In the genomic region with DNA sequence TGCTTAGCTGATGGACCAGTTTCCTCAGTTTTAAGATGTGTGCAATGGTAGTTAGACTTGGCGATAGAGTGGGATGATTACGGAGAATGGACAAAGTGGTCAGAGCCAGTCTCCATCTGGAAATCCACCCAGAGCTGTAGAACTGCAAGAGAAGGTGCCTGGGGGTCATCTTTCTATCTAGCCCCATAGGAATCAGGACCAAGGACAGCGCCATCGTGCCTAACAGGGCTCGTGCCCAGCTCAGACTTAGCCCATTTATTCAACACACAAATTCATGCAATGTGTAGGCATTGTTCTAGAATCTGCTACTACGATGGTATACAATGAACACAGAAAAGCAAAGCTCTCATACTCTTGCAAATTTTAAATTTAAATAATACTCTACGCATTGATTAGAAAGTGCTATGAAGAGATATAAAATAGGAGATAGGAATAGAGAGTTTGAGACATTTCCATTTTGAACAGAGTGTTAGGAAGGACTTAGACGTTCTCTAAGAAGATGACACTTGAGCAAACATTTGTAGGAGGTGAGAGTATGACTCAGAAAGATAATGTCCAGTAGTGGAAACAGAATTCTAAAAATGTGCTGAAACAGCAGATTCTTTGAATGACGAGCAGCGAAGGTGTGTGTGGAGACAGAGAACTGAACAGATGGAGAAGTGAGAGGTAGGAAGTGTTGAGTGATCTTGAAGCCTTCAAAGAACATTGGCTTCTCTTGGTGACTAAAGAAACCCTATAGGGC, we compare ENCODE assay signal across 12 mouse cellular contexts. TPM values are rescaled to one million over a fixed set of nuclear protein-coding genes. Genes with fewer than 3 reads are reported as not detected.
A peak's percentile ranks its signal among the peaks of the same experiment; 100 is the strongest.
DNase-seq lines count a peak whose midpoint lies in the region; ATAC-seq lines count a peak whose summit lies in the region.
"Had no signal": no experiment of that assay in that cellular context is flagged by ENCODE, and none has a peak within 500 bp of the region (broad histone marks: within the 10 kb centered on the region; RNA-seq: fewer than 3 reads in every experiment).

No protein-coding gene starts in this region.

- H3K9me3 ChIP-seq in forebrain, embryonic 11.5 days (ENCODE audit: control insufficient read depth, low read length), result no peaks in the 10 kb centered on the region
- H3K9me3 ChIP-seq in forebrain, embryonic 14.5 days (replicated peaks; ENCODE audit: control insufficient read depth, low read length), result no peaks in the 10 kb centered on the region
- no peaks in the 10 kb centered on the region for H3K9me3 ChIP-seq in midbrain, embryonic 14.5 days (ENCODE audit: control insufficient read depth, low read length)
- H3K9me3 ChIP-seq in midbrain, embryonic 13.5 days, result no peaks in the 10 kb centered on the region

- no peak for ATAC-seq in forebrain, embryonic 11.5 days (replicated peaks; ENCODE audit: low FRiP score)
- no peak for ATAC-seq in forebrain, embryonic 14.5 days
- ATAC-seq in midbrain, embryonic 14.5 days (ENCODE audit: low FRiP score, low TSS enrichment), result no peak
- ATAC-seq in midbrain, embryonic 13.5 days, result no peak

- no peaks in the 10 kb centered on the region for H3K4me1 ChIP-seq in forebrain, embryonic 11.5 days (replicated peaks; ENCODE audit: control insufficient read depth, insufficient read depth, low read length)
- no peaks in the 10 kb centered on the region for H3K4me1 ChIP-seq in forebrain, embryonic 14.5 days (ENCODE audit: control insufficient read depth, insufficient read depth, low read length)
- H3K4me1 ChIP-seq in midbrain, embryonic 14.5 days (ENCODE audit: control insufficient read depth, insufficient read depth, low read length), result no peaks in the 10 kb centered on the region
- no peaks in the 10 kb centered on the region for H3K4me1 ChIP-seq in midbrain, embryonic 13.5 days (replicated peaks)

- WGBS in forebrain, embryonic 11.5 days, result 55% methylated on average over 10 of the region's 10 CpGs
- WGBS in forebrain, embryonic 14.5 days, result 57% methylated on average over 10 of the region's 10 CpGs
- WGBS in midbrain, embryonic 14.5 days, result 55% methylated on average over 10 of the region's 10 CpGs
- WGBS in midbrain, embryonic 13.5 days, result 57% methylated on average over 10 of the region's 10 CpGs

- no peaks in the 10 kb centered on the region for H3K36me3 ChIP-seq in forebrain, embryonic 11.5 days (ENCODE audit: control insufficient read depth, insufficient read depth, low read length)
- H3K36me3 ChIP-seq in forebrain, embryonic 14.5 days (ENCODE audit: control insufficient read depth, insufficient read depth, low read length), result no peaks in the 10 kb centered on the region
- H3K36me3 ChIP-seq in midbrain, embryonic 14.5 days (ENCODE audit: control insufficient read depth, insufficient read depth, low read length), result no peaks in the 10 kb centered on the region
- no peaks in the 10 kb centered on the region for H3K36me3 ChIP-seq in midbrain, embryonic 13.5 days

- H3K9ac ChIP-seq in forebrain, embryonic 11.5 days (ENCODE audit: low read length), result no peak overlapping the region
- H3K9ac ChIP-seq in forebrain, embryonic 14.5 days (ENCODE audit: low read length), result no peak overlapping the region
- no peak overlapping the region for H3K9ac ChIP-seq in midbrain, embryonic 14.5 days (replicated peaks; ENCODE audit: low read length)
- H3K9ac ChIP-seq in midbrain, embryonic 13.5 days (replicated peaks), result no peak overlapping the region

- H3K4me2 ChIP-seq in forebrain, embryonic 11.5 days (ENCODE audit: low read depth, low read length, severe bottlenecking), result no peak overlapping the region
- no peak overlapping the region for H3K4me2 ChIP-seq in forebrain, embryonic 14.5 days (ENCODE audit: low read length)
- no peak overlapping the region for H3K4me2 ChIP-seq in midbrain, embryonic 14.5 days (ENCODE audit: low read length)
- H3K4me2 ChIP-seq in midbrain, embryonic 13.5 days (replicated peaks), result no peak overlapping the region

- H3K27me3 ChIP-seq in forebrain, embryonic 11.5 days (ENCODE audit: control insufficient read depth, insufficient read depth, low read length), result no peaks in the 10 kb centered on the region
- no peaks in the 10 kb centered on the region for H3K27me3 ChIP-seq in forebrain, embryonic 14.5 days (replicated peaks; ENCODE audit: control insufficient read depth, insufficient read depth, low read length)
- no peaks in the 10 kb centered on the region for H3K27me3 ChIP-seq in midbrain, embryonic 14.5 days (ENCODE audit: control insufficient read depth, insufficient read depth, low read length)
- H3K27me3 ChIP-seq in midbrain, embryonic 13.5 days, result no peaks in the 10 kb centered on the region

- peak; percentile 61 for DNase-seq in forebrain, embryonic 11.5 days (ENCODE audit: low spot score)
- no peak for DNase-seq in forebrain, embryonic 14.5 days (ENCODE audit: low spot score)
- peak; percentile 5 for DNase-seq in midbrain, embryonic 14.5 days
- DNase-seq in c-Kit-positive CD71-positive TER-119-positive erythroid progenitor cells, embryonic 14.5 days (ENCODE audit: low spot score), result peak; percentile 11
- peak; percentile 1 for DNase-seq in lung, postnatal 36 days
- no peak for DNase-seq in spleen, adult 18-20 months
- DNase-seq in layer of hippocampus, postnatal 14 days (ENCODE audit: low spot score in 2 of 2), result no peak

- no peak overlapping the region for H3K27ac ChIP-seq in forebrain, embryonic 11.5 days (ENCODE audit: low read depth, low read length)
- H3K27ac ChIP-seq in forebrain, embryonic 14.5 days (ENCODE audit: low read depth, low read length), result no peak overlapping the region
- H3K27ac ChIP-seq in midbrain, embryonic 14.5 days (replicated peaks; ENCODE audit: low read depth, low read length), result no peak overlapping the region
- H3K27ac ChIP-seq in midbrain, embryonic 13.5 days, result no peak overlapping the region

- no peak overlapping the region for H3K4me3 ChIP-seq in forebrain, embryonic 11.5 days (ENCODE audit: low read depth, low read length)
- H3K4me3 ChIP-seq in forebrain, embryonic 14.5 days (ENCODE audit: low read depth, low read length), result no peak overlapping the region
- no peak overlapping the region for H3K4me3 ChIP-seq in midbrain, embryonic 14.5 days (replicated peaks; ENCODE audit: low read depth, low read length)
- H3K4me3 ChIP-seq in midbrain, embryonic 13.5 days (replicated peaks), result no peak overlapping the region

RNA-seq across cellular contexts. Expression of a gene that starts 2.0 kb away (rescaled TPM):
- polyA plus RNA-seq in forebrain, embryonic 11.5 days (2014; fragmentation: Nextera tagmentation; extraction: Ambion mirVana), result not detected in 2 replicates
- not detected in 2 replicates for polyA plus RNA-seq in forebrain, embryonic 14.5 days (2014; fragmentation: Nextera tagmentation; extraction: Ambion mirVana)
- polyA plus RNA-seq in midbrain, embryonic 14.5 days (2014; fragmentation: Nextera tagmentation; extraction: Ambion mirVana), result not detected in 2 replicates
- polyA plus RNA-seq in midbrain, embryonic 13.5 days (2015; fragmentation: Nextera tagmentation; extraction: Ambion mirVana), result not detected in 2 replicates
- not detected for total RNA-seq in layer of hippocampus, postnatal 14 days (2021)
- total RNA-seq: heart, adult 8-10 months; left cerebral cortex, postnatal 10 days had no signal
- polyA plus RNA-seq: cortical plate, adult 2 months; spleen, adult 2 months had no signal

RNA-seq across cellular contexts. Expression of a gene that starts 10.1 kb away (rescaled TPM):
- 0.12 and 0.17 TPM in 2 replicates for polyA plus RNA-seq in forebrain, embryonic 11.5 days (2014; fragmentation: Nextera tagmentation; extraction: Ambion mirVana)
- polyA plus RNA-seq in forebrain, embryonic 14.5 days (2014; fragmentation: Nextera tagmentation; extraction: Ambion mirVana), result not detected in 2 replicates
- not detected in 2 replicates for polyA plus RNA-seq in midbrain, embryonic 14.5 days (2014; fragmentation: Nextera tagmentation; extraction: Ambion mirVana)
- not detected in 2 replicates for polyA plus RNA-seq in midbrain, embryonic 13.5 days (2015; fragmentation: Nextera tagmentation; extraction: Ambion mirVana)
- not detected for total RNA-seq in layer of hippocampus, postnatal 14 days (2021)
- total RNA-seq: heart, adult 8-10 months; left cerebral cortex, postnatal 10 days had no signal
- polyA plus RNA-seq: cortical plate, adult 2 months; spleen, adult 2 months had no signal

RNA-seq across cellular contexts. Expression of a gene that starts 18.6 kb away (rescaled TPM):
- not detected in 2 replicates for polyA plus RNA-seq in forebrain, embryonic 11.5 days (2014; fragmentation: Nextera tagmentation; extraction: Ambion mirVana)
- polyA plus RNA-seq in forebrain, embryonic 14.5 days (2014; fragmentation: Nextera tagmentation; extraction: Ambion mirVana), result not detected in 2 replicates
- polyA plus RNA-seq in midbrain, embryonic 14.5 days (2014; fragmentation: Nextera tagmentation; extraction: Ambion mirVana), result not detected in 2 replicates
- polyA plus RNA-seq in midbrain, embryonic 13.5 days (2015; fragmentation: Nextera tagmentation; extraction: Ambion mirVana), result not detected in 2 replicates
- not detected for total RNA-seq in layer of hippocampus, postnatal 14 days (2021)
- total RNA-seq: heart, adult 8-10 months; left cerebral cortex, postnatal 10 days had no signal
- polyA plus RNA-seq: cortical plate, adult 2 months; spleen, adult 2 months had no signal

RNA-seq across cellular contexts. Expression of a gene that starts 29.4 kb away (rescaled TPM):
- polyA plus RNA-seq in forebrain, embryonic 11.5 days (2014; fragmentation: Nextera tagmentation; extraction: Ambion mirVana), result 0.08 and 0.09 TPM in 2 replicates
- not detected in 2 replicates for polyA plus RNA-seq in forebrain, embryonic 14.5 days (2014; fragmentation: Nextera tagmentation; extraction: Ambion mirVana)
- not detected in 2 replicates for polyA plus RNA-seq in midbrain, embryonic 14.5 days (2014; fragmentation: Nextera tagmentation; extraction: Ambion mirVana)
- not detected in 2 replicates for polyA plus RNA-seq in midbrain, embryonic 13.5 days (2015; fragmentation: Nextera tagmentation; extraction: Ambion mirVana)
- total RNA-seq in layer of hippocampus, postnatal 14 days (2021), result not detected
- total RNA-seq: heart, adult 8-10 months; left cerebral cortex, postnatal 10 days had no signal
- polyA plus RNA-seq: cortical plate, adult 2 months; spleen, adult 2 months had no signal

RNA-seq across cellular contexts. Expression of a gene that starts 36.6 kb away (rescaled TPM):
- not detected in 2 replicates for polyA plus RNA-seq in forebrain, embryonic 11.5 days (2014; fragmentation: Nextera tagmentation; extraction: Ambion mirVana)
- not detected in 2 replicates for polyA plus RNA-seq in forebrain, embryonic 14.5 days (2014; fragmentation: Nextera tagmentation; extraction: Ambion mirVana)
- not detected in 2 replicates for polyA plus RNA-seq in midbrain, embryonic 14.5 days (2014; fragmentation: Nextera tagmentation; extraction: Ambion mirVana)
- not detected in 2 replicates for polyA plus RNA-seq in midbrain, embryonic 13.5 days (2015; fragmentation: Nextera tagmentation; extraction: Ambion mirVana)
- total RNA-seq in layer of hippocampus, postnatal 14 days (2021), result not detected
- total RNA-seq: heart, adult 8-10 months; left cerebral cortex, postnatal 10 days had no signal
- polyA plus RNA-seq: cortical plate, adult 2 months; spleen, adult 2 months had no signal

Comparison
In these comparisons a context has a peak if more than half of its experiments do, and no peak if none do; other contexts are left out.
1. DNase-seq: peak in forebrain, embryonic 11.5 days (single experiment), midbrain, embryonic 14.5 days (single experiment), c-Kit-positive CD71-positive TER-119-positive erythroid progenitor cells, embryonic 14.5 days (single experiment) and lung, postnatal 36 days (single experiment); none in forebrain, embryonic 14.5 days (single experiment), spleen, adult 18-20 months (0 of 2) and layer of hippocampus, postnatal 14 days (0 of 2).